Mouse (Mus musculus): Measurements from ENCODE around the gene Slc27a4. TPM values are rescaled to one million over a fixed set of nuclear protein-coding genes. Genes with fewer than 3 reads are reported as not detected.

Slc27a4 gene
- polyA plus RNA-seq, 1 experiment from 2014 or later = 3.3 TPM

GRCm38 (mm10) chr2:29849841-29850480, 47.5 kb downstream of the Slc27a4 start:
- H3K4me3 ChIP-seq (ENCODE audit: low read depth, low read length) = no peak overlapping the region
- no peak overlapping the region for H3K27ac ChIP-seq (ENCODE audit: low read length)
- ATAC-seq (ENCODE audit: low read depth) = no peak
- no peaks in the 10 kb centered on the region for H3K36me3 ChIP-seq (ENCODE audit: control insufficient read depth, insufficient read depth)
- H3K4me2 ChIP-seq (ENCODE audit: low read depth, low read length) = no peak overlapping the region
- H3K9ac ChIP-seq (ENCODE audit: low read depth, low read length) = no peak overlapping the region
- no peaks in the 10 kb centered on the region for H3K9me3 ChIP-seq (replicated peaks; ENCODE audit: control insufficient read depth, low read length)
- H3K4me1 ChIP-seq (ENCODE audit: control insufficient read depth, low read depth, low read length) = no peaks in the 10 kb centered on the region
- 42% methylated on average over 5 of the region's 5 CpGs for WGBS (ENCODE audit: insufficient replicate concordance)
- peaks cover 16% of the 10 kb centered on the region for H3K27me3 ChIP-seq (ENCODE audit: control insufficient read depth, insufficient read depth, low read depth, low read length)

GRCm38 (mm10) chr2:29852957-29853485, 50.6 kb downstream of the Slc27a4 start:
- no peaks in the 10 kb centered on the region for H3K4me1 ChIP-seq (ENCODE audit: control insufficient read depth, low read depth, low read length)
- no peak for ATAC-seq (ENCODE audit: low read depth)
- no peaks in the 10 kb centered on the region for H3K9me3 ChIP-seq (replicated peaks; ENCODE audit: control insufficient read depth, low read length)
- H3K27me3 ChIP-seq (ENCODE audit: control insufficient read depth, insufficient read depth, low read depth, low read length) = peaks cover 8% of the 10 kb centered on the region; the same call in 1 of the 2 replicates
- H3K4me3 ChIP-seq (ENCODE audit: low read depth, low read length) = no peak overlapping the region
- H3K27ac ChIP-seq (ENCODE audit: low read length) = no peak overlapping the region
- no peak overlapping the region for H3K4me2 ChIP-seq (ENCODE audit: low read depth, low read length)
- no peak overlapping the region for H3K9ac ChIP-seq (ENCODE audit: low read depth, low read length)
- no peaks in the 10 kb centered on the region for H3K36me3 ChIP-seq (ENCODE audit: control insufficient read depth, insufficient read depth)
- WGBS (ENCODE audit: insufficient replicate concordance) = 45% methylated on average over 4 of the region's 4 CpGs

- no peak overlapping the region for H3K4me3 ChIP-seq (ENCODE audit: low read depth, low read length)
- no peak overlapping the region for H3K4me2 ChIP-seq (ENCODE audit: low read depth, low read length)
- no peaks in the 10 kb centered on the region for H3K9me3 ChIP-seq (replicated peaks; ENCODE audit: control insufficient read depth, low read length)
- H3K27me3 ChIP-seq (ENCODE audit: control insufficient read depth, insufficient read depth, low read depth, low read length) = peaks cover 8% of the 10 kb centered on the region; the same call in 1 of the 2 replicates
- no peak overlapping the region for H3K9ac ChIP-seq (ENCODE audit: low read depth, low read length)
- no peak for ATAC-seq (ENCODE audit: low read depth)
- no peaks in the 10 kb centered on the region for H3K36me3 ChIP-seq (ENCODE audit: control insufficient read depth, insufficient read depth)
- no peaks in the 10 kb centered on the region for H3K4me1 ChIP-seq (ENCODE audit: control insufficient read depth, low read depth, low read length)
- no peak overlapping the region for H3K27ac ChIP-seq (ENCODE audit: low read length)
- WGBS (ENCODE audit: insufficient replicate concordance) = 74% methylated on average over 5 of the region's 5 CpGs
Observed at GRCm38 (mm10) chr2:29853736-29854135, 51.3 kb downstream of the Slc27a4 start.

- H3K27ac ChIP-seq (ENCODE audit: low read length) = no peak overlapping the region
- no peak overlapping the region for H3K4me2 ChIP-seq (ENCODE audit: low read depth, low read length)
- H3K9ac ChIP-seq (ENCODE audit: low read depth, low read length) = no peak overlapping the region
- ATAC-seq (ENCODE audit: low read depth) = no peak
- H3K36me3 ChIP-seq (ENCODE audit: control insufficient read depth, insufficient read depth) = no peaks in the 10 kb centered on the region
- H3K9me3 ChIP-seq (replicated peaks; ENCODE audit: control insufficient read depth, low read length) = no peaks in the 10 kb centered on the region
- no peaks in the 10 kb centered on the region for H3K4me1 ChIP-seq (ENCODE audit: control insufficient read depth, low read depth, low read length)
- peaks cover 8% of the 10 kb centered on the region; the same call in 1 of the 2 replicates for H3K27me3 ChIP-seq (ENCODE audit: control insufficient read depth, insufficient read depth, low read depth, low read length)
- 67% methylated on average over 10 of the region's 10 CpGs for WGBS (ENCODE audit: insufficient replicate concordance)
- no peak overlapping the region for H3K4me3 ChIP-seq (ENCODE audit: low read depth, low read length)
Observed at GRCm38 (mm10) chr2:29855585-29856210, 53.3 kb downstream of the Slc27a4 start.

GRCm38 (mm10) chr2:29856451-29857260, 54.2 kb downstream of the Slc27a4 start:
- Histone ChIP-seq H3K4me1 (ENCODE audit: control insufficient read depth, low read depth, low read length) (no peaks in the 10 kb centered on the region), H3K36me3 (ENCODE audit: control insufficient read depth, insufficient read depth) (no peaks in the 10 kb centered on the region), H3K9me3 (replicated peaks; ENCODE audit: control insufficient read depth, low read length) (no peaks in the 10 kb centered on the region), H3K27ac (ENCODE audit: low read length) (no peak overlapping the region), H3K9ac (ENCODE audit: low read depth, low read length) (no peak overlapping the region), H3K4me3 (ENCODE audit: low read depth, low read length) (no peak overlapping the region), H3K27me3 (ENCODE audit: control insufficient read depth, insufficient read depth, low read depth, low read length) (peaks cover 8% of the 10 kb centered on the region; the same call in 1 of the 2 replicates), H3K4me2 (ENCODE audit: low read depth, low read length) (no peak overlapping the region)
- ATAC-seq (ENCODE audit: low read depth) = no peak
- 30% methylated on average over 19 of the region's 19 CpGs for WGBS (ENCODE audit: insufficient replicate concordance)

- H3K9me3 ChIP-seq (replicated peaks; ENCODE audit: control insufficient read depth, low read length) = no peaks in the 10 kb centered on the region
- H3K4me1 ChIP-seq (ENCODE audit: control insufficient read depth, low read depth, low read length) = no peaks in the 10 kb centered on the region
- no peak for ATAC-seq (ENCODE audit: low read depth)
- H3K9ac ChIP-seq (ENCODE audit: low read depth, low read length) = no peak overlapping the region
- no peaks in the 10 kb centered on the region for H3K36me3 ChIP-seq (ENCODE audit: control insufficient read depth, insufficient read depth)
- H3K4me2 ChIP-seq (ENCODE audit: low read depth, low read length) = no peak overlapping the region
- no peak overlapping the region for H3K27ac ChIP-seq (ENCODE audit: low read length)
- no peak overlapping the region for H3K4me3 ChIP-seq (ENCODE audit: low read depth, low read length)
- peaks cover 8% of the 10 kb centered on the region; the same call in 1 of the 2 replicates for H3K27me3 ChIP-seq (ENCODE audit: control insufficient read depth, insufficient read depth, low read depth, low read length)
- WGBS (ENCODE audit: insufficient replicate concordance) = 40% methylated on average over 2 of the region's 2 CpGs
Observed at GRCm38 (mm10) chr2:29857341-29857740, 54.9 kb downstream of the Slc27a4 start.

- H3K9ac ChIP-seq (ENCODE audit: low read depth, low read length) = no peak overlapping the region
- H3K27ac ChIP-seq (ENCODE audit: low read length) = no peak overlapping the region
- 72% methylated on average over 5 of the region's 5 CpGs for WGBS (ENCODE audit: insufficient replicate concordance)
- no peak overlapping the region for H3K4me3 ChIP-seq (ENCODE audit: low read depth, low read length)
- H3K4me1 ChIP-seq (ENCODE audit: control insufficient read depth, low read depth, low read length) = no peaks in the 10 kb centered on the region
- peaks cover 8% of the 10 kb centered on the region; the same call in 1 of the 2 replicates for H3K27me3 ChIP-seq (ENCODE audit: control insufficient read depth, insufficient read depth, low read depth, low read length)
- H3K4me2 ChIP-seq (ENCODE audit: low read depth, low read length) = no peak overlapping the region
- H3K36me3 ChIP-seq (ENCODE audit: control insufficient read depth, insufficient read depth) = no peaks in the 10 kb centered on the region
- no peaks in the 10 kb centered on the region for H3K9me3 ChIP-seq (replicated peaks; ENCODE audit: control insufficient read depth, low read length)
- no peak for ATAC-seq (ENCODE audit: low read depth)
Observed at GRCm38 (mm10) chr2:29857967-29858366, 55.5 kb downstream of the Slc27a4 start.

GRCm38 (mm10) chr2:29858748-29859473, 56.5 kb downstream of the Slc27a4 start:
- Histone ChIP-seq H3K9ac (ENCODE audit: low read depth, low read length) (no peak overlapping the region), H3K4me2 (ENCODE audit: low read depth, low read length) (no peak overlapping the region), H3K27ac (ENCODE audit: low read length) (no peak overlapping the region), H3K36me3 (ENCODE audit: control insufficient read depth, insufficient read depth) (no peaks in the 10 kb centered on the region), H3K4me1 (ENCODE audit: control insufficient read depth, low read depth, low read length) (no peaks in the 10 kb centered on the region), H3K4me3 (ENCODE audit: low read depth, low read length) (no peak overlapping the region), H3K9me3 (replicated peaks; ENCODE audit: control insufficient read depth, low read length) (no peaks in the 10 kb centered on the region), H3K27me3 (ENCODE audit: control insufficient read depth, insufficient read depth, low read depth, low read length) (peaks cover 8% of the 10 kb centered on the region; the same call in 1 of the 2 replicates)
- no peak for ATAC-seq (ENCODE audit: low read depth)
- WGBS (ENCODE audit: insufficient replicate concordance) = 3% methylated on average over 5 of the region's 5 CpGs
